24 mouse cellular contexts compared by ENCODE assay signal in genomic region chr4:63943813-63944212, GRCm38 (mm10).
DNase-seq lines count a peak whose midpoint lies in the region; ATAC-seq and TF ChIP-seq lines count a peak whose summit lies in the region.
"Had no signal": no experiment of that assay in that cellular context is flagged by ENCODE, and none has a peak within 500 bp of the region (broad histone marks: within the 10 kb centered on the region; RNA-seq: fewer than 3 reads in every experiment).

No protein-coding gene starts in this region.

- WGBS in intestine, embryonic 14.5 days: 66% methylated on average over 5 of the region's 5 CpGs
- WGBS in intestine, embryonic 16.5 days: 58% methylated on average over 5 of the region's 5 CpGs
- WGBS in liver, postnatal 0 days (ENCODE audit: insufficient replicate concordance): 61% methylated on average over 5 of the region's 5 CpGs
- 73% methylated on average over 5 of the region's 5 CpGs for WGBS in midbrain, postnatal 0 days
- WGBS in midbrain, embryonic 13.5 days: 73% methylated on average over 5 of the region's 5 CpGs

- H3K36me3 ChIP-seq in intestine, embryonic 14.5 days (ENCODE audit: control insufficient read depth, insufficient read depth, low read length): no peaks in the 10 kb centered on the region
- no peaks in the 10 kb centered on the region for H3K36me3 ChIP-seq in intestine, embryonic 16.5 days (ENCODE audit: control insufficient read depth, insufficient read depth, low read length)
- no peaks in the 10 kb centered on the region for H3K36me3 ChIP-seq in liver, postnatal 0 days (replicated peaks; ENCODE audit: insufficient read depth, low read length)
- H3K36me3 ChIP-seq in midbrain, postnatal 0 days (ENCODE audit: insufficient read depth, low read length): no peaks in the 10 kb centered on the region
- no peaks in the 10 kb centered on the region for H3K36me3 ChIP-seq in midbrain, embryonic 13.5 days
- H3K36me3 ChIP-seq: embryonic facial prominence, embryonic 13.5 days; embryonic facial prominence, embryonic 15.5 days; forebrain, embryonic 10.5 days; forebrain, embryonic 12.5 days had no signal

- no peak overlapping the region for H3K4me2 ChIP-seq in intestine, embryonic 14.5 days (ENCODE audit: low read length)
- H3K4me2 ChIP-seq in intestine, embryonic 16.5 days (ENCODE audit: low read depth, low read length): no peak overlapping the region
- no peak overlapping the region for H3K4me2 ChIP-seq in liver, postnatal 0 days (ENCODE audit: low read depth, low read length)
- no peak overlapping the region for H3K4me2 ChIP-seq in midbrain, postnatal 0 days (ENCODE audit: low read depth, low read length, poor library complexity, severe bottlenecking)
- no peak overlapping the region for H3K4me2 ChIP-seq in midbrain, embryonic 13.5 days (replicated peaks)
- H3K4me2 ChIP-seq: embryonic facial prominence, embryonic 13.5 days; embryonic facial prominence, embryonic 15.5 days; forebrain, embryonic 12.5 days had no signal

- no peaks in the 10 kb centered on the region for H3K9me3 ChIP-seq in intestine, embryonic 14.5 days (ENCODE audit: control insufficient read depth, low read length)
- no peaks in the 10 kb centered on the region for H3K9me3 ChIP-seq in intestine, embryonic 16.5 days (ENCODE audit: control insufficient read depth, low read length)
- no peaks in the 10 kb centered on the region for H3K9me3 ChIP-seq in liver, postnatal 0 days (ENCODE audit: low read length)
- H3K9me3 ChIP-seq in midbrain, postnatal 0 days (ENCODE audit: low read length): no peaks in the 10 kb centered on the region
- no peaks in the 10 kb centered on the region for H3K9me3 ChIP-seq in midbrain, embryonic 13.5 days
- H3K9me3 ChIP-seq: embryonic facial prominence, embryonic 13.5 days; embryonic facial prominence, embryonic 15.5 days; forebrain, embryonic 10.5 days; forebrain, embryonic 12.5 days had no signal

- no peak for ATAC-seq in intestine, embryonic 14.5 days (replicated peaks; ENCODE audit: low FRiP score, low TSS enrichment, low read depth)
- no peak for ATAC-seq in intestine, embryonic 16.5 days
- no peak for ATAC-seq in liver, postnatal 0 days
- ATAC-seq in midbrain, postnatal 0 days (ENCODE audit: low FRiP score): no peak
- no peak for ATAC-seq in midbrain, embryonic 13.5 days
- ATAC-seq: CD4-positive, CD25-positive, alpha-beta regulatory T cell, adult 4 months; forebrain, embryonic 14.5 days; forebrain, embryonic 16.5 days had no signal

- H3K27me3 ChIP-seq in intestine, embryonic 14.5 days (replicated peaks; ENCODE audit: control insufficient read depth, insufficient read depth, low read length): no peaks in the 10 kb centered on the region
- H3K27me3 ChIP-seq in intestine, embryonic 16.5 days (replicated peaks; ENCODE audit: control insufficient read depth, insufficient read depth, low read length): no peaks in the 10 kb centered on the region
- H3K27me3 ChIP-seq in liver, postnatal 0 days (ENCODE audit: insufficient read depth, low read length): no peaks in the 10 kb centered on the region
- no peaks in the 10 kb centered on the region for H3K27me3 ChIP-seq in midbrain, postnatal 0 days (ENCODE audit: insufficient read depth, low read length)
- H3K27me3 ChIP-seq in midbrain, embryonic 13.5 days: no peaks in the 10 kb centered on the region
- H3K27me3 ChIP-seq: embryonic facial prominence, embryonic 15.5 days; forebrain, embryonic 12.5 days had no signal

- peak; percentile 19; the same call in 1 of the 2 replicates for TF ChIP-seq CTCF in liver, postnatal 0 days (IDR thresholded peaks at IDR 0.05; ENCODE audit: low read depth)
- peak; percentile 20 for TF ChIP-seq CTCF in midbrain, postnatal 0 days (IDR thresholded peaks at IDR 0.05)

- H3K4me1 ChIP-seq in intestine, embryonic 14.5 days (replicated peaks; ENCODE audit: control insufficient read depth, insufficient read depth, low read length): no peaks in the 10 kb centered on the region
- no peaks in the 10 kb centered on the region for H3K4me1 ChIP-seq in intestine, embryonic 16.5 days (ENCODE audit: control insufficient read depth, insufficient read depth, low read length)
- no peaks in the 10 kb centered on the region for H3K4me1 ChIP-seq in liver, postnatal 0 days (ENCODE audit: insufficient read depth)
- no peaks in the 10 kb centered on the region for H3K4me1 ChIP-seq in midbrain, postnatal 0 days (ENCODE audit: insufficient read depth, low read length)
- H3K4me1 ChIP-seq in midbrain, embryonic 13.5 days (replicated peaks): no peaks in the 10 kb centered on the region
- H3K4me1 ChIP-seq: embryonic facial prominence, embryonic 13.5 days; embryonic facial prominence, embryonic 15.5 days; forebrain, embryonic 10.5 days; forebrain, embryonic 12.5 days had no signal

- H3K4me3 ChIP-seq in intestine, embryonic 14.5 days (ENCODE audit: low read depth, low read length): no peak overlapping the region
- no peak overlapping the region for H3K4me3 ChIP-seq in intestine, embryonic 16.5 days (ENCODE audit: low read length)
- no peak overlapping the region for H3K4me3 ChIP-seq in liver, postnatal 0 days (ENCODE audit: low read depth, low read length)
- no peak overlapping the region for H3K4me3 ChIP-seq in midbrain, postnatal 0 days (ENCODE audit: low read depth, low read length)
- H3K4me3 ChIP-seq in midbrain, embryonic 13.5 days (replicated peaks): no peak overlapping the region
- H3K4me3 ChIP-seq: embryonic facial prominence, embryonic 13.5 days; embryonic facial prominence, embryonic 15.5 days; erythroblast, embryonic 14.5 days; forebrain, embryonic 10.5 days; forebrain, embryonic 12.5 days had no signal

- no peak overlapping the region for H3K9ac ChIP-seq in intestine, embryonic 14.5 days (ENCODE audit: low read length)
- no peak overlapping the region for H3K9ac ChIP-seq in intestine, embryonic 16.5 days (ENCODE audit: low read depth, low read length)
- H3K9ac ChIP-seq in liver, postnatal 0 days (replicated peaks): no peak overlapping the region
- H3K9ac ChIP-seq in midbrain, postnatal 0 days (replicated peaks; ENCODE audit: low read length, poor library complexity, severe bottlenecking): no peak overlapping the region
- H3K9ac ChIP-seq in midbrain, embryonic 13.5 days (replicated peaks): no peak overlapping the region
- H3K9ac ChIP-seq: embryonic facial prominence, embryonic 13.5 days; embryonic facial prominence, embryonic 15.5 days; forebrain, embryonic 12.5 days had no signal

- H3K27ac ChIP-seq in intestine, embryonic 14.5 days (ENCODE audit: low read depth): no peak overlapping the region
- no peak overlapping the region for H3K27ac ChIP-seq in intestine, embryonic 16.5 days (ENCODE audit: low read length)
- no peak overlapping the region for H3K27ac ChIP-seq in liver, postnatal 0 days (ENCODE audit: low read depth)
- H3K27ac ChIP-seq in midbrain, postnatal 0 days (ENCODE audit: low read depth, low read length): no peak overlapping the region
- H3K27ac ChIP-seq in midbrain, embryonic 13.5 days: no peak overlapping the region
- H3K27ac ChIP-seq: embryonic facial prominence, embryonic 13.5 days; embryonic facial prominence, embryonic 15.5 days; forebrain, embryonic 10.5 days; forebrain, embryonic 12.5 days had no signal

- peak; percentile 27 for DNase-seq in intestine, embryonic 14.5 days (ENCODE audit: low spot score)
- DNase-seq in liver, postnatal 0 days: no peak
- DNase-seq in liver: no peak
- no peak for DNase-seq in midbrain, postnatal 0 days (ENCODE audit: low spot score)
- DNase-seq: adrenal gland, adult 2 months; adrenal gland, postnatal 10 days; adrenal gland, postnatal 25 days; cerebellum, adult 11 months; cerebellum, adult 18-20 months; cerebellum, adult 8-10 months; cerebellum, adult 9-11 months; cerebellum, postnatal 14 days; cerebellum, postnatal 36 days; embryo, embryonic 11 days had no signal

- TF ChIP-seq EP300 in liver, postnatal 0 days (IDR thresholded peaks at IDR 0.05; ENCODE audit: low read depth): no peak
